Mouse (Mus musculus) liver, postnatal 0 days (tissue): ENCODE measurements around the gene Ube2n.

Experiments
- CTCF ChIP-seq: sonication (generic); IDR thresholded peaks from 2 replicates; pipeline ENCODE4 v1.5.1; 2016; ENCODE audit warnings: antibody characterized with exemption, low read depth
- EP300 ChIP-seq: IDR thresholded peaks from 2 replicates; pipeline ENCODE4 v1.6.1; 2016; ENCODE audit warnings: antibody characterized with exemption, low read depth, mild to moderate bottlenecking

GRCm38 (mm10) chr10:95552326-95552725, 37.4 kb downstream of the Ube2n start:
- TF ChIP-seq CTCF (no peak), EP300 (no peak)
